Comparison of ENCODE assay signal across 19 mouse cellular contexts in genomic region chr17:86429877-86430276, GRCm38 (mm10).
DNase-seq lines count a peak whose midpoint lies in the region; ATAC-seq and TF ChIP-seq lines count a peak whose summit lies in the region.
"Had no signal": no experiment of that assay in that cellular context is flagged by ENCODE, and none has a peak within 500 bp of the region (broad histone marks: within the 10 kb centered on the region; RNA-seq: fewer than 3 reads in every experiment).

No protein-coding gene starts in this region.

- H3K27me3 ChIP-seq in midbrain, embryonic 13.5 days, result no peaks in the 10 kb centered on the region
- H3K27me3 ChIP-seq: forebrain, embryonic 13.5 days; liver, embryonic 12.5 days; neural tube, embryonic 15.5 days; Patski had no signal

- no peak overlapping the region for H3K4me3 ChIP-seq in left cerebral cortex, adult 2 months
- no peak overlapping the region for H3K4me3 ChIP-seq in midbrain, embryonic 13.5 days (replicated peaks)
- H3K4me3 ChIP-seq: forebrain, embryonic 13.5 days; liver, embryonic 12.5 days; myocyte; neural tube, embryonic 15.5 days had no signal

- DNase-seq in heart, adult 11 months, result peak; percentile 76
- no peak for DNase-seq in heart, postnatal 25 days (ENCODE audit: low spot score)
- peak; percentile 33 for DNase-seq in left cerebral cortex, postnatal 4 days
- no peak for DNase-seq in left cerebral cortex, adult 2 months (ENCODE audit: extremely low spot score in 1 of 2, low spot score in 2 of 2)
- DNase-seq in retina, postnatal 1 day, result peak; percentile 75
- DNase-seq in cerebellum, adult 8-10 months, result no peak
- DNase-seq in heart, adult 8-10 months (ENCODE audit: low spot score), result no peak
- DNase-seq: B cell, adult 2 months; heart, adult 18-20 months; kidney, adult 2 months; kidney, postnatal 25 days; right cerebral cortex, postnatal 14 days had no signal

- H3K4me1 ChIP-seq in midbrain, embryonic 13.5 days (replicated peaks), result no peaks in the 10 kb centered on the region; the same call in 1 of the 2 replicates
- H3K4me1 ChIP-seq: forebrain, embryonic 13.5 days; liver, embryonic 12.5 days; neural tube, embryonic 15.5 days had no signal

- intact Hi-C loops in heart, postnatal 25 days (cut with DNase I), result loop anchor here (5.0 kb wide), 1 partner anchor 78 kb away; no protein-coding TSS in a partner anchor
- intact Hi-C loops in left cerebral cortex, postnatal 4 days (cut with DNase I), result no loop called here
- intact Hi-C loops in left cerebral cortex, adult 2 months (cut with DNase I), result no loop called here

- no peak overlapping the region for H3K4me2 ChIP-seq in midbrain, embryonic 13.5 days (replicated peaks)
- H3K4me2 ChIP-seq: forebrain, embryonic 13.5 days; liver, embryonic 12.5 days; neural tube, embryonic 15.5 days had no signal

- H3K27ac ChIP-seq in left cerebral cortex, adult 2 months, result no peak overlapping the region
- no peak overlapping the region for H3K27ac ChIP-seq in midbrain, embryonic 13.5 days
- H3K27ac ChIP-seq: forebrain, embryonic 13.5 days; liver, embryonic 12.5 days; neural tube, embryonic 15.5 days had no signal

- no peaks in the 10 kb centered on the region; the same call in 1 of the 2 replicates for H3K9me3 ChIP-seq in midbrain, embryonic 13.5 days
- H3K9me3 ChIP-seq: forebrain, embryonic 13.5 days; neural tube, embryonic 15.5 days had no signal

- peak; percentile 68 for ATAC-seq in midbrain, embryonic 13.5 days
- ATAC-seq: activated CD4-positive, CD25-positive, alpha-beta regulatory T cell, adult 4 months; forebrain, embryonic 13.5 days; liver, embryonic 12.5 days; Patski had no signal

- no peak overlapping the region for H3K9ac ChIP-seq in midbrain, embryonic 13.5 days (replicated peaks)
- H3K9ac ChIP-seq: forebrain, embryonic 13.5 days; liver, embryonic 12.5 days; neural tube, embryonic 15.5 days had no signal

- H3K36me3 ChIP-seq in midbrain, embryonic 13.5 days, result no peaks in the 10 kb centered on the region
- H3K36me3 ChIP-seq: liver, embryonic 12.5 days; neural tube, embryonic 15.5 days had no signal

- TF ChIP-seq CTCF in left cerebral cortex, adult 2 months (IDR thresholded peaks at IDR 0.05), result no peak

- 54% methylated on average over 6 of the region's 6 CpGs for WGBS in midbrain, embryonic 13.5 days

Comparison
In these comparisons a context has a peak if more than half of its experiments do, and no peak if none do; other contexts are left out.
1. DNase-seq: peak in heart, adult 11 months (single experiment), left cerebral cortex, postnatal 4 days (single experiment) and retina, postnatal 1 day (single experiment); none in heart, postnatal 25 days (single experiment), left cerebral cortex, adult 2 months (0 of 2), cerebellum, adult 8-10 months (single experiment) and heart, adult 8-10 months (single experiment).